Mouse (Mus musculus) urinary bladder, postnatal 10 days (tissue): ENCODE data around the gene Plppr5.

ENCODE experiments used
- DNase-seq: peaks from one replicate; pipeline ENCODE4 v3.0.0; 2022; ENCODE audit warnings: low spot score

The Plppr5 gene

GRCm38 (mm10) chr3:117574529-117575252 lies at the start of gene Plppr5:
Gene Plppr5, plus strand, starts transcription at chr3:117574836.
- no peak for DNase-seq

GRCm38 (mm10) chr3:117549899-117550298 lies 24.7 kb upstream of the Plppr5 start:
- no peak for DNase-seq

DNA sequence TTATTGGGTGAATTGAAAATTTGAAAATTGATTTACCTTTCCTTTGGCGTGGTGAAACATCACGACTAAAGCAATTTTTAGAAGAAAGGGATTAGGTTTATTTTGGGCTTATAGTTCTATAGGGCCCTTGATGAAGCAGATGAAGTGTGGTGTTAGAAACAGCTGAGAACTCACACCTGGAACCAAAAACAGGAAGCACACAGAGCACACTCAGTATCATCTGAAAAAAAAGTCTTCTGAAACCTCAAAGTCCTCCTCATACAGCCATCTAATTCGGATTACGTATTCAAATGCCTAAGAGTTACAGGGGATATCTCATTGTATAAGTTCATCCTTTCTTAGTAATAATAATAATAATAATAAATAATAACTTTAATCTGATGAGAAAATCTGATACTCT lies 24.1 kb upstream of the Plppr5 start:
- no peak for DNase-seq

DNA sequence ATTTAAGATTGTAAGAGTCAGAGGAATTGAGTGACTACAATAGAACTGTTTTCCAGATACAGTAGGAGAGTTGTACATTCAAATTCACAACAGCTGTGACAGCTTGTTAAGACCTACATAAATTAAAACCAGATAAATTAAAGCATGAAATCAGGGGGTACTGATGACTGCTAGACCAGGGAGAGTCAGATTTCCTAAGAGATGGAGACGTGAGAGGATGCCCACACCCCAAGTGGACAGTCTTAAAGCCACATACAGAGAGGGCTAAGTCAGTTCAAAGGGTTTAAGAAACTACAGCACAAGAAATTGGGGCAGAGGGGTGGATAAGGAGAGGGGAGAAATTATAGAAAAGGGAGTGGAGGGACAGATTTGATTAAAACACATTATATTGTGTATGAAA lies 17.7 kb upstream of the Plppr5 start:
- no peak for DNase-seq

DNA sequence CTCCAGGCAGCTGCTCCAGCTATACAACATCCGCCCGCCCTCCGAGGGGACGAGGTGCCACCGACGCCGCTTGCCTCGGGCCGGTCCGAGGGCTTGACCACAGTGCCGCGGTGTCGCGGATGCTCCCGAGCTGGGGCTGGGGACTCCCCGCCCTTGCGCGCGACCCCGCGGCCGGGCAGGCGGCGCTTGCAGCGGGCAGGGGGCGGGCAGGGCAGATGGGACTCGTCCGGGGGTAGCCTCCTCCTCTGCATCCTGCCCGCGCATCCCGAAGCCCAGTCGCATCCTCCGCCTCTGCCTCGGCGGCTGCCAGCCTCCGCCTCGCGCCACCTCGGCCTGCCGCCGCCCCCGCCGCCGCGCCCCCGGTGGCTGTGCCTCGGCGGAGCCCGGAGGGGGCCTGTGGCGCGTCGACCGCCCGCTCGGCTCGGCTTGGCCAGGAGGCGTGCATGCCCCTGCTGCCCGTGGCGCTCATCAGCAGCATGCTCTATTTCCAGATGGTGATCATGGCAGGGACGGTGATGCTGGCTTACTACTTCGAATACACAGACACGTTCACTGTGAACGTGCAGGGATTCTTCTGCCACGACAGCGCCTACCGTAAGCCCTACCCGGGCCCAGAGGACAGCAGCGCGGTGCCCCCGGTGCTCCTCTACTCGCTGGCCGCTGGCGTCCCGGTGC lies 754 bp downstream of the Plppr5 start:
- DNase-seq, result no peak

DNA sequence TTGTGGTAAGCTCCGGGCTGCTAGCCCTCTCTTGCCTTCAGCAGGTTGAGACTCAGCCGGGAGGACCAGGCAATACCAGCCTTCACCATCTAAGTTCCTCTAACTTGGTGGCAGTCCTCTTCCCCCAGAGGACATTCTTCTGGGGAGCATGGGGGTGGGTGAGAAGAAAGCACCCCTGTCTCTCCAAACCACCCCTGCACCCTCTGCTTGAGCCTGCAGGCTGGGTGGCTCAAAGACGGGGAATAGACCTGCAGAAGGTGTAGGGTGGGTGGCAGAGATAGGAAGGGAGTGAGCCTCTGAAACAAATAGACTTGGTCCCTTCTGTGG lies 1.3 kb downstream of the Plppr5 start:
- DNase-seq, result no peak

- no peak for DNase-seq
These were observed 2.7 kb downstream of the Plppr5 start for GRCm38 (mm10) chr3:117577349-117577748.

- DNase-seq, result no peak
These were observed 8.0 kb downstream of the Plppr5 start for GRCm38 (mm10) chr3:117582628-117583027.

DNA sequence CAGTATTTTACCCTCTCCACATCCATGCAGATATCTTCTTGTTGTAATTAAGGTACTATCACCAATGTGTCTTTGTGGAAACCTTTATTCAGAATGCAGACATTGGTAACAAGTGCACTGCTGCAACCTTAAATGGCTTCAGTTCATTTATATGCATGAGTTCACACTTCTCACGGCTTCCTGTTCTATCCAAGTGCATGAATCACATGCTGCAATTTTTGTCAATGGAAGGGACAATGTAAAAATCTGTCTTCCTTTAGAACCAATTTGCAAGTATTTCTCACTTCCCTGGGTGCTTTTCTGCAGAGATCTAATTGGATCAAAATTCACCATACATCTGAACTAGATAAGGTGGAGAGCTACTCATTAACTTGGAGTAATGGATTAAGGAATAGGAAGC lies 27.8 kb downstream of the Plppr5 start:
- DNase-seq, result no peak

DNA sequence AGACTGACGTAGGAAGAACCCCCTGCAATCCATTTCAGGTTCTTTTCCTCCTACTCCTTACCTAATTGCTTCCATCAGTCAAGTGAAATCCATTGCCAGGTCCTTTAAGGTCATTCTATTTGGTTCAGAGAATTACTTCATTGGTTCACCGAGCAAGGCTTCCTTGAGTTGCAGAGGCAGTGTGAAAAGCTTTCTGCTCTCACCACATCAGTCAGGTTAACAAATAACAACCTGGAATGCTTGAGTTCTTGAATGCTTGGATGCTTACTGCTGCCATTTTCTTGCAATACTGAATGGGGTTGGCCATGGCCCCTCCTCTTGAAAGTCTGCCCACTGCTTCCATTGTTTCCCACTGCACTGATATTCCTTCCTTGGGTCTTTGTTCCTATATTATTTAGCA lies 28.8 kb downstream of the Plppr5 start:
- no peak for DNase-seq

- no peak for DNase-seq
These were observed 31.7 kb downstream of the Plppr5 start for GRCm38 (mm10) chr3:117606383-117606782.

DNA sequence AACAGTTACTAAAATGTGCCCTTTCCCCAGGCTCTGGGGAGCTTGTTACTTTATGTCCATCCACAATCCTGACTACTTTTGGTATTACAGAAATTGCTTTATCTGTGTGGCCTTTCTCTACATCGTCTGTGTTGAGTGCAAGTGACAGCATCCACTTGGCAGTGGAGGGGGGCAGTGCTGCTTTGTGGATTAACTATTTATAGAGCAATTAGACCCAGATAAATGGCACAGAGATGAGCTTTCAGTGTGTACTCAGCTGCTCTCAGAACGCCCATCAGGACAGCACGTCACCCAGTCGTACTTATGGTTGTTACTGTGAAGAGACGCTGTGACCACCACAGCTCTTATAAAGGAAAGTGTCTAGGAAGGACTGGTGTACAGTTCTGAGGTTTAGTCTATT lies 36.8 kb downstream of the Plppr5 start:
- no peak for DNase-seq

- no peak for DNase-seq
These were observed 40.2 kb downstream of the Plppr5 start for GRCm38 (mm10) chr3:117614856-117615255.

GRCm38 (mm10) chr3:117625257-117626001 lies 50.8 kb downstream of the Plppr5 start:
- no peak for DNase-seq

GRCm38 (mm10) chr3:117628799-117629198 lies 54.2 kb downstream of the Plppr5 start:
- no peak for DNase-seq

DNA sequence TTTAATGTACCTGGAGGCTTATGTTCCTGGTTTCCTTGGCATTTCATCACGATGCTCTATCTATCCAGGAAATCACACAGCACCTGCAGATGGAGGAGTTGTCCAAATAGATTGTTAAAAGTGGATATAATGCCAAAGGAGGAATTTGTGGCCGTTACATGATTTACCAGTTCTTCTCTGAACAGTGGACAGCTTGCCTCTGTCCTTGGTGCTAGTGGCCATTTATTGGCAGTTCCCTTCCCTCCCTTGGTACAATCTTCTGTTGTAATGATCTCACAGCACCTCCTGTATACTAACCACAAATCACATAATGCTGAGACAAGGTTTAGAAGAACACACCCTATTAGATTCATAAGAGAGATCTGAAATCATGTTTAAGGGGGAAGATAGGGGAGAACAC lies 55.7 kb downstream of the Plppr5 start:
- DNase-seq, result no peak

DNA sequence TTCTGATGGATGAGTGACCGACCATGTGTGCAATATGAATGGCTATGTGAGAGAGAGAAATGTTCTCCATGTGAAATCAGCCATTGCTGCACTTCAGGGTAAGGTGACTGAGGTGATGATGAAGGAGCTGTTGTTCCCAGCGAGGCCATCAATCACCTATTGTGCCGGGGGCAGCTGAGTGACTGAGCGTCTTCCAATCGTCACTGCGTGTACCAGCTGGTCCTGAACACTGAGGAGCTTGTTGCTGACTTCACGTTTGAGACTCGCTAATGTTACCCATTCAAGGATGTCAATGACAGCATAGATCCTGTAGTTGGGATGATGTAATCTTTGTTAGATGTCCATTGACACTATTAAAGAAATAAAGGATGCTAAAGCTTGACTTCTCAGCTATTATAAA lies 74.0 kb downstream of the Plppr5 start:
- no peak for DNase-seq

GRCm38 (mm10) chr3:117664316-117664715 lies 89.7 kb downstream of the Plppr5 start:
- DNase-seq, result no peak

- no peak for DNase-seq
These were observed 104.6 kb downstream of the Plppr5 start for GRCm38 (mm10) chr3:117679189-117679588.

DNA sequence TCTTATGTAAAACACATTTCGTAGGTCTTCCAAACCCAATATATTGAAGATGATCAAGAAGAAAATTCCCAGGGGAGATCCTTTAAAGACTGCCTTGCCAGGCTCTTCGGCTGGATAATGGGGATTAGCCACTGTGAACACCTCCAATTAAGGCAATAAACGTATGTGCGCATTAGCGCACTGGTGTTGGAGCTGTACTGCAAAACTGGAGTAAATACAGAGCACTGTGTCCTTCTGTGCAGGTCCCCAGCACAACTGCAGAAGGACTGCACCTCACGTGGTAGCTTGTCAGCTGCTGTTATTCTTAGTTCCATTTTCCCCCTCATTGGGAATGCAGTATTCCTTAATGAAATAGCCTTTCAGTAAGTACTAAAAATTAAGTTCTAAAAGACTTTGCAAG lies 110.0 kb downstream of the Plppr5 start:
- DNase-seq, result no peak

DNA sequence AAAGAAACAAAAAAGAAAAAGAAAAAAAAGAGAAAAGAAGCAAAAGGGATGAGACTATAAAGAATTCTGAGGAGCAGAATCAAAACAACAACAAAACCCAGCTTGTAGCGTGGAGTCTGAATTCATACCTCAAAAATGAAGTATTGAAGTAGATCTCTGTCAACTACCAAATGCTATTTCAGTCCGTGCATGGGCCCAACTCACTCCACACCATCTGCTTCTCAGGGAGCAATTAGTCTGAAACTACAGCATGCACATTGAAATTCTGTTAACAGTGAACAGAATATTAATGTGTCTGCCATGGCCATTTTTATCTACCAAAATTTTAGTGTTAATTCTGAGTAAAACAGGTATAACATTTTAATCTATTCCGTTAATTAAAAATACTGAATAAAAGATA lies 111.4 kb downstream of the Plppr5 start:
- DNase-seq, result no peak

DNA sequence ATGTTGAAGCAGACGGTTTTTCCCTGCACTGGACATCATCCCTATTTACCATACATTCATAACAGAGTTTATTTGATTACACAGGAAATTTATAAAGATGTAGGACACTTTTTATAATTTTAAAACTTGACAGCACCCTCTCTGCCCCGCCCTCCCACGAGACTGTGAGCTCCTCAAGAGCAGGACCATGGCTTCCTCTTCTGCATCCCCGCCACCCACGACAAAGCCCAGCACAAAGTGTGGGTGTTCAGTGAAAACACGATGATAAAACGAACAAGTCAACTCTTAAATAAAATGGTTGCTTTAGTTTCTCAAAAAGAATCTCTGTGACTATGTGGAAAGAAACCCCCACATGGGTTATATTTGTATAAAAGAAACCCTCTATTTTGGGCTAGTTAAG lies 112.0 kb downstream of the Plppr5 start:
- no peak for DNase-seq

GRCm38 (mm10) chr3:117694736-117695135 lies 120.1 kb downstream of the Plppr5 start:
- no peak for DNase-seq
